Mouse (Mus musculus) cerebellum, postnatal 36 days (tissue): Measurements from ENCODE around the gene Ptrh1.

ENCODE experiments used
- DNase-seq, 2 experiments: peaks; one replicate each; pipeline ENCODE4 v3.0.0; 2021 to 2022; ENCODE audit warnings: mixed read lengths in 2 of 2

The Ptrh1 gene

DNA sequence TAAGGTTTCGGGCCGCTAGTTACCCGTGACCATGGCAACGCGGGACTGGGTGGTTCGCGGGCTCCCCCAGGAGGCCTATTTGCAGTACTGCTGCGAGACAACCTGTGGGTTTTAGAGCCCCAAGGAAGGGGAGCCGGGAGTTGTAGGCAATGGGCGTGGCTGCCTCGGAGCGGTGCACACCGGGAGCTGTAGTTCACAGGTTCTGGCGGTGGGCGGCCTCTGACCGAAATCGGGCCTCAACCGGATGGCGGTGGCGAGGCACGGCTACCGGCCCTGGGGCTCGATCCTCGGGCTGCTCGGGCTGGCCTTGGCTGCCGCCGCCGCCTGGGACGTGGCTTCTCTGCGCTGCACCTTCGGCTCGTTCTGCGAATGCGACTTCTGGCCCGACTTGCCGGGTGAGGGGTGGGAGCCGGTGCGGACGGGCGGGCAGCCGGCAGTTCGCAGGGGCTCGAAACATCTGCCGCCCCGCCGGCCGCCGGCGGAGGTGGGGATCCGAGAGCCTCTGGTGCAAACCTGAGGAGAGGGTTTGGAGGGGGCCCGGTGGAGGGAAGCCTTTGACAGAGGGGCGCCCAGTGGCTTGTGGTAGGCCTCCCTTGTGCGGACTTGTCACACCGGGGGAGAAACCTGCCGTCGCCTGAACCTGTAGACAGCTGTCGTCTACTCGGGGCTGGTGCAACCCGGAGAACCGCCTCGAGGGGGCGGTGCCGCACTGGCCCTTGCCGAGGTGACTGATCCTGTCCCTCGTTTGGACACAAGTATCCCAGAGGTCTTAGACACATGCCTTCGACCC lies 18.3 kb upstream of the Ptrh1 start, which contains the start of gene Tor2a:
TSS of gene Tor2a (plus strand) at position 179 of the 790 bp plus-strand sequence.
- peak; percentile 92 to 96 for DNase-seq

DNA sequence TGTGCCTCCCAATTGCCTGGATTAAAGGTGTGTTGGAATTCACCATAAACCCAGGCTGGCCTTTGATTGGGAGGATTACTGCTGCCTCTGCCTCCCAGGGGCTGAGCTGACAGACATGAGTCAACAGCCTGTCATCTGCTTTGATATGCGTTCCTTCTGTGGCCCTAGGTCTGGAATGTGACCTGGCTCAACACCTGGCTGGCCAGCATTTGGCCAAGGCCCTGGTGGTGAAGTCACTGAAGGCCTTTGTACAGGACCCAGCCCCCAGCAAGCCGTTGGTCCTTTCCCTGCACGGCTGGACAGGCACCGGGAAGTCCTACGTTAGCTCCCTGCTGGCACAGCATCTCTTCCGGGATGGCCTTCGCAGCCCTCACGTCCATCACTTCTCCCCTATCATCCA lies 17.1 kb upstream of the Ptrh1 start:
- DNase-seq = no peak

DNA sequence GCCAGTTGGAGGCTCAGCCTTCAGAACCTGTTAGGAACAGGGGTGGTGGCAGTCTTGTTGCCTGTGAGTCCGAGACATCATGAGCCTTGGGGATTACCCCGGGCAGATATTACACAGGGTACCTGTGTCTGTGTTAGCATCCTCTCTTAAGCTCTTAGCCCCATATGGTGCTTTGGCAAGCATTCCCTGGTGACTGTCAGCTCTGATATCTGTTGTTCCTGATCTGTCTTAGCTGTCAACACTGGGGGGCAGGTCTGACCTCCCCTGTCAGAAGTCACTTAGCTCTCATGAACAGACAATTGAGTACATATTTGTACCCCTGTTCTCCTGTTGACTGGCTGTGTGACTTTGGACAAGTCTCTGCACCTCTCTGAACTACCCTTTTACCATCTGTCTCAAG lies 16.6 kb upstream of the Ptrh1 start:
- DNase-seq = peak in 1 of 2 experiments; percentile 32

DNA sequence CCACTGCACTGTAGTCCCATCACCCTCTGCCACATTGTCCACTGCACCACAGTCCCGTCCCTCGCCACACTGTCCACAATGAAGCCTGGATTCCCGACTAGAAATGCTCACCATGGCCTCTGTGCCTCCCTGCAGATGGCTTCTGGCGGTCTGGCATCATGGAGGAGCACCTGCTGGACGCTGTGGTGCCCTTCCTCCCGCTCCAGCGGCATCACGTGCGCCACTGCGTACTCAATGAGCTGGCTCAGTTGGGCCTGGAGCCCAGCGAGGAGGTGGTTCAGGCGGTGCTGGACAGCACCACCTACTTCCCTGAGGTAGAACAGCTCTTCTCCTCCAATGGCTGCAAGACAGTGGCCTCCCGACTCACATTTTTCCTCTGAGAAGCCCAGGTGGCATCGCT lies 14.2 kb upstream of the Ptrh1 start:
- peak in 1 of 2 experiments; percentile 32 for DNase-seq

DNA sequence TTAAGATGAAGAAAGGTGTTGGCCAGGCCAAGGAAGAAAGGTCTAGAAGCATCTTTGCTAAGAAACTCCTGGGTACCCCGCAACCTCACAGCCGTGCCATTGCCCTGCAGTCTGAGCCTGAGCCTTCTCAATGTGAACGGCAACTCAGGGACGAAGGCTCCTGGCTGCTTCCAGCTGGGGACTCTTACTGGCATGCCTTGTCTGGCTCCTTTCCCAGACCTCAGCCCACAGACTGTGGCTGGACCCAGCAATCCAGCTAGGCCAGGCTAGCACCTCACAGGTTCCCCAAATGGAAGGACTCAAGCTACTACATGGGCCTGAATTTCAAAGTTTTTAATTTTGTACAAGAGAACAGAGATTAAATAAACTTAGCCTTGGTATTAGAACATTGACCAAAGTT lies 13.7 kb upstream of the Ptrh1 start:
- DNase-seq = no peak

DNA sequence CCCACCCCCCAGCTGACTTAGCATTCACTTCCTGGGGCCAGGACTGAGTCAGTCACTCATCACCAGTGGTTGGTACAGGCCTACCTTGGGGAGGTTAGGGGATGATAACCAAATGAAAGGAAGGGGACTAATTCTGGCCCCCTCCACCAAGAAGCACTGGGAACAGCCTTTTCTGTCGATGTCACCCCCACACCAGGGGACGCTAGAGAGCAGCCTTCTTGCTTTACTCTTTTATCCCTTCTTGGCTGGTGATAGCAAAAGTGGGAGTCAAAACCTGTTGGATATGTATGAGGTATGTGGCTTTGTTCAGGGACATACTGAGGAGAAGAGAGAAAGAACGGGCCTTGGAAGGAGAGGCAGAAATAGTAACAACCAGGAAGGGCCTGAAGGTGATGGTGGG lies 12.2 kb upstream of the Ptrh1 start:
- DNase-seq = no peak

DNA sequence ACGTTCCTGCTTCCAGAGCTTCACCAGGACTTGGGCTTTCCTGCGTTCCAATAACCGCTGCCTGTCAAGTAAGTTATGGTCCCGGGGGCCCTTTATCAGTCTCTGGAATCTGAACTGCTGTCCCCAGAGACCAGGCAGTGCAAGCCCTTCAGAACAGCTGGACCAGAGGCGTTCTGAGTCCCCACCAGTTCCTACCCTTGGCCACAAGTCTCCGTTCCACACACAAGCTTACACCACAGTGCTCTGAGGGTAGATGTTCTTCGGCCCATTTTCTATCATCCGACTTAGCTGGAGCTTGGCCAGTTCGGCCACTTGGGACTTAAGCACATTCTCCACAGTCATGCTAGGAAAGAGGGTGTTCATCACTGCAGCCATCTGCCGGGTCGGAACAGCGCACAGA lies 8.3 kb upstream of the Ptrh1 start:
- DNase-seq = no peak

DNA sequence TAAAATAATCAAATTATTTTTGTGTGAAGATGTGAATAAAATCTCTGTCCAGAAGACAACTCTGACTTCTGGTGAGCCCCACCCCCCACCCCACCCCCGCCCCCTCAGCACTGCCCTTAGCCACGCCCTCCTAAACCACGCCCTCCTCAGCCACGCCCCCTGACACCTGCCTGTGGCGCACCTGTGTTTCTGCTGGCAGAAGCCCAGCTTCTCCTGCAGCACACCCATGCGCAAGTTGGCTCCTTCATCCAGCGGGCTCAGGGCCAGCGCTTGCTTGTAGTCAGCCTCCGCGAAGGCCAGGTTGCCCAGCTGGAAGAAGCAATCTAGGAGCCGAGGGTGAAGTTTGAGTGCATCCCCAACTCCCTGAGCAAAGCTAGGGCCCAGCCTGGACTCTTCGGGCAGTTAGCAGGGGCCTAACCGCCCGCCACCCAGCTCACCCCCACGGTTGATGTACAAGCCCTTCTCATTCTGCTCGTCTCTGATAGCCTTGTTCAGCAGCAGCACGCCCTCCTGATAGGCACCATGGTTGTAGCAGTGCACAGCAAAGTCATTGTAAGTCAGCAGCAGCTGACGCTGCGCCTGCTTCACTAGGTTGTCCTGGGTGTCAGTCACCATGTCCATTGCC lies 6.8 kb upstream of the Ptrh1 start:
- DNase-seq = peak; percentile 48 to 66

DNA sequence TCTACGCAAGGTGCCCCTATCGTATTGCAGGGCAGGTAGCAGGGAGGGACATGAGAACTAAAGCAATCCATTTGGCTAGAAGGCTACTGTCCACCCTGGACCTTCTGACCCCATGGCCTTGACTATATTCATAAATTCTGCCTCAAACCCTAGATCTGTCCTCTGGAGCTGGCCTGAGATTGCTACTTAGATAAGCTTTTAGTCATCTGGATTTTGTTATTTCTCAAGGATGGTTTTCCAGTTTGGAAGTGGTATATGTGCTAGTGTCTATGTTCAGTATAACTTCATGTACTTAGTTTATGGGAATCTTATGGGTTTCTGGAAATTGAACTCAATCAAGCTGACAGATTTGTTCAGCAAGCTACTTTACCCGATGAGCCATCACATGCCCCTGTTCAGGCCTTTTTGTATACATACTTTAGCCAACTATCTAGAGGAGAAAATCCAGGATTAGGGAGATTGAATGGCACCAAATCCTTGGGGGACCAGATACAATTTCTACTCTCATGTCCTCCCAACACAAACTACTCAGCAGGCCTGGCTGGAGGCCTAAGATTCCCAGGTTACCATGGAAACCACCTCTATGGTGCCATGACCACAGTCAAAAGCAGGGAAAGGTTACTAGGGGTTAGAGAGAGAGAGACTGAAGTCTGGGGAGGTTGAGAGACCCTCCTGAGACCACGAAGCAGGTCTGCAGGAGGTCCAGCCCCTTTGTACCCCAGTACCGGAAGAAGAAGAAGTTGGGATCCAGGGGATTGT lies 6.1 kb upstream of the Ptrh1 start:
- DNase-seq = no peak

DNA sequence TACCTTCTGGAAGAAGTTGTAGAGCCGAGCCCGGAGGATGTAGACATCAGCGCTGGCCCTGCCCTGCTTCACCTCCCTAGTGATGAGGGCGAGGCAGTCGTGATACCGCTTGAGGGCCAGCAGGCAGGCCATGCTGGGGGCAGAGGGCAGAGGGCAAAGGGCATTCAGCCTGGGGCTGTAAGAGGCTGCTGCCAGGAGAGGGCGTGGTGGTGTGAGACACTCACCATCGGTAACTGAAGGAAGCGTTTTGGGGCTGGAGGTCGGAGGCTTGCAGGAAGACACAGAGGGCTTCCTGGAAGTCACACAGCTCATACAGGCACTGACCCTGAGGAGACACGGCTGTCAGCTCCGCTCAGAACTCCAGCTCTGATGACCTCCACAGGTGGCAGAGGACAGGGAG lies 3.7 kb upstream of the Ptrh1 start:
- no peak for DNase-seq

DNA sequence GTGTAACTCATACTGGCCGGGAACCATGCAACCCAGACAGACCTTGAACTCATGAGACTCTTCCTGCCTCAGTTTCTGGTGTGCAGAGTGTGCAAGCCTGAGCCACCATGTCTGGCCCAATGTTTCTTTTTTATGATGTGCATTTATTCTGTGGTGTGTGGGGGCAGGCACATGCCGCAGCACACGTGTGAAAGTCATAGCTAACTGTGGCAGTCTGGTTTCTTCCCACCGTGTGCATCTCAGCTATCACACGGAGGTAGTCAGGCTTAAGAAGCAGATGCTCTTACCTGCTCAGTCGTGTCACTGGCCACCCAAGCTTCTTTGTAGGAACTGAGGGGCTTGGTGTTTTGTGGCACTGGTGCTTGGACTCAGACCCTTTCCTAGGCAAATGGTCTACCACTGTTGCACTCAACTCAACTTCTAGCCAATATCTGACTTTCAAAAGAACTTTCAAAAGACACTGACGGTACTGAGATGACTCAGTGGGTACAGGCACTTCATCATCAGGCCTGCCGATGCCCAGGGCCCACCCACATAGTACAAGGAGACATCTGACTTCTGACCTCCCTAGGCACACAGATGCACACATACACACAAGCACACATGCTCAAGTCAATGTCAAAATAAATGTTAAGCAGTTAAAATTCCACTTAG lies 2.8 kb upstream of the Ptrh1 start:
- DNase-seq = no peak

DNA sequence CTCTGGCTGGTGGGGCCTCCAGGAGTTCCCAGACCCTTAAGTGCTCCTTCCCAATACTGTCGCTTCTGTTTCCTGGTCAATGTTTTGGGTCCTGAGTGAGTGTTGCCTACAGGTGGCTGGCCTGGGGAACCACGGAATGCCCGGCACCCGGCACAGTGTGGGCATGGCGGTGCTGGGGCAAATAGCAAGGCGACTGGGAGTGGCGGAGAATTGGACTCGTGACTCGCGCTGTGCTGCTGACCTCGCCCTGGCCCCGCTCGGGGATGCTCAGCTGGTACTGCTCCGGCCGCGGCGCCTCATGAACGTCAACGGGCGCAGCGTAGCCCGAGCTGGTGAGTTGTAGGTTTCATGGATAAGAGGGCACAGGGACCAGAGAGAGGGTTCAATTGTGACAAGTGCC lies 606 bp downstream of the Ptrh1 start:
- no peak for DNase-seq

DNA sequence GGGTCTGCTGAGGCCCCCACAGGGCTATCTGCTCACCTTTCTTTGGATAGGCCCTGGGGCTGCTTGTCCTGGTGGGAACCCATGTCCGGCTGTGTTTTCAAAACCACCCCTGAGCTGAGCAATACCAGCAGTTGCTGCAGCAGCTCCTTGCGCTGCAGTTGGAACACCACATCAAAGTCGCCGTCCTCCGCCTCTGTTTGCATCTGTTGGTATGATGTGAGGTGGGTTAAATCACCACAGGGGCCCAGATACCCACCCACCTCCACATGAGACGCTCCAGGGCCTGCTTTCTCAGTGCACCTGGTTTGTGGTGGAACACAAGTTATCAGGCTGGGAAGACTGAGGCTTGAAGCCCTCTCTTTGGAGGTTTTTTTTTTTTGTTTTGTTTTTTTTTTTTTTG lies 2.5 kb downstream of the Ptrh1 start:
- DNase-seq = no peak

DNA sequence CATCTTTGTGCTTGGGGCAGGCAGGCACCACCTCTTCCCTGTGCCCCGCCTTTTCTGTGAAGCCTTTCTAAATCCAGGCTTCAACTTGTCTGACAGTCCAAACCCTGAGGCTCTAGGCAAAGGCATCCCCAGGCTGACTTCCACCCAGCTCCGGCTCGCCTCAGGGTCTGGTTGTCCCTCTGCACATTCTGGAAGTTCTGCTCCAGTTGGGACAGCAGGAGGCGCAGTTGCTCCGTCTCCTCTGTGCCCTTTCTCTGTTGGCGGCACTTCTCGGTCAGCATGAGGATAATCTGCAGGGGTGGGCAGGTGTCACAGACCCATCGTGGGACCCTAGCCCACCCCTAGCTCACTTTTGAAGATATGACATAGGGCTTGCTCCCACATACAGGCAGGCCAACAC lies 3.5 kb downstream of the Ptrh1 start:
- DNase-seq = peak; percentile 79 to 80

DNA sequence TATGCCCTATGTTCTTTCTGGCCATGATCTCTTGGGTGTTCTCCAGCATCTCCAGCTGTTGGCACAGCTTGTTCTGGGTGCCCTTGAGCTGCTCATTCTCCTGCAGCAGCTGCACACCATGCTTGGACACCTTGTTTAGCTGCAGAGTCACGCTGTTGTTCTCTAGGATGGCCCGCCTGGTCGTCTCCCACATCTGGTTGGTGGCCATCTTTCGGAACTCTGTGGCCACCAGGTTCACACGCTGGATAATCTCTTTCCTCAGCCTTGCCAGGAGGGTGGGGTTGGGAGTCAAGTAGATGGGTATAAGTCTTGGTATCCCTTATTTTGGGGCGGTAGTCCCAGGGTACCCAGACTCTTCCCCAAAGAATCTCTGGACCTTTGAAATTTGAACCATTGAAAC lies 4.1 kb downstream of the Ptrh1 start:
- DNase-seq = no peak

DNA sequence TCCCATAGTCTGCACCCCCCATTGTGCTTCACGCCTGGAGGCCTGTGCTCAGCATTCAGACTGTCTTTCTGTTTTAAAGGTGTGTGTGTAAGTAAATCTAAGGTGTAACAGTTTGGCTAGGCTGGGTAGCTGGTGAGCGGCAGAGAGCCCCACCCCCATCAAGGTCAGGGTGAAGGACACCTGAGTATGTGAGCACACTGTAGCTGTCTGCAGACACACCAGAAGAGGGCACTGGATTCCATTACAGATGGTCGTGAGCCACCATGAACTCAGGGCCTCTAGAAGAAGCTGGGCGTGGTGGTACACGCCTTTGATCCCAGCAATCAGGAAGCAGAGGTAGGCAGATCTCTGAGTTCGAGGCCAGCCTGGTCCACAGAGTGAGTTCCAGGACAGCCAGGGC lies 6.1 kb downstream of the Ptrh1 start:
- no peak for DNase-seq

DNA sequence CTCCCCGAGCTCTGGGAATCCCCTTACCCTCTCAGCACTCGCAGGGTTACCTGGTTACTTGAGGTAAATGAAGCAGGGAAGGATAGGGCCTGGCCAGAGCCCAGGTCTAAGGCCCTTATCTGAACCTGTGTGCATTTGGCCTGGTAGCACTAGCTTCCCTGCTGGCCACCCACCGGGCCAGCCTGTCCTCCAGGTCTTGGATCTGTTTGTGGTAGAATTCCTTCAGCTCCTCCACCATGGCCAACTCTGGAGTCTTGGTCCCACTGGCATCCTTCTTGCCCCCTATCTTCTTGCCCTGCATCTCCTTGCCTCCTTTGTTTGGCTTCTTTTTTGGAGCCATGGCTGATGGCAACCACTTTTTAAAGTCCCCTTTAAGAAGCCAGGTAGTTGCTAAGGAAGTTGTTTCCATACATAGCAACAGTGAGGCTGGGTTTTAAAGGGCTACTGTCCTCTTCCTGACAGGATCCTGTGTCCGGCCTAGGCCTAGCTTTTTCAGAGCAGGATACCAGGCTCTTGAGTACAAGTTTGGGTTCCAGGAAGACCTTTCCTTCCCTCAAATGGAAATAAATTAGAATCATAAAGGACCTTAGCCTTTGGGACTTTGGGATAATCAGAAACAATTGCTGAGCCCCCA lies 8.6 kb downstream of the Ptrh1 start, which contains the start of gene Cfap157:
TSS of gene Cfap157 (minus strand) at position 381 of the 634 bp plus-strand sequence.
- no peak for DNase-seq

DNA sequence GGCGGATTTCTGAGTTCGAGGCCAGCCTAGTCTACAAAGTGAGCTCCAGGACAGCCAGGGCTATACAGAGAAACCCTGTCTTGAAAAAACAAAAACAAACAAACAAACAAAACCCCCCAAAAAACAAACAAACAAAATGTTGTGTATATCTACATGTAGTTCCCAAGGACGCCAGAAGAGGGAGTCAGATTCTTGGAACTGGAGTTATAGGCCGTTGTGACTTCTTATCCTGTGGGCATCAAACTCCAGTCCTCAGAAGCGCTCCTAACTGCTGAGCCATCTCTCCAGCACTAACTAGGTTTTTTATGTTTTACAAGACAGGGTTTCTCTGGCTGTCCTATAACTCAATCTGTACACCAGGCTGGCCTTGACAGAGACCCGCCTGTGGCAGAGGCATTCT lies 11.6 kb downstream of the Ptrh1 start:
- DNase-seq = peak in 1 of 2 experiments; percentile 67

DNA sequence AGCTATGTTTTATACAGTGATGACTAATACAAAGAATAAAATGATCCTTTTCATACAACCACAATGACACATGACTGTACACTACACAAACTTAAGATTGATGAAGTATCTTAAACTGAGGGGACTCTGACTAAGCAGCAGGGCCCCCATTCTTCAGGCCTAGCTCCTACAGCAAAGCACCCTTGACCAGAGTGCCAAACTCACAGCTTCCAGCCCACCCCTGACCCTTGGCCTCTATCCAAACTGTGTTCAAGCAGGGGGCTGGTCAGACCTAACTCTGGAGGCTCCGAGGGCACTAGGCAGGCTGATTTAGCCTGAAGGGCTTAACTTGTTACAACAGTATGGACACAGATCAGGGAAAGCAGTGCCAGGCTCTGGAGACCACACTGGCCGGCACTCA lies 13.0 kb downstream of the Ptrh1 start:
- no peak for DNase-seq

DNA sequence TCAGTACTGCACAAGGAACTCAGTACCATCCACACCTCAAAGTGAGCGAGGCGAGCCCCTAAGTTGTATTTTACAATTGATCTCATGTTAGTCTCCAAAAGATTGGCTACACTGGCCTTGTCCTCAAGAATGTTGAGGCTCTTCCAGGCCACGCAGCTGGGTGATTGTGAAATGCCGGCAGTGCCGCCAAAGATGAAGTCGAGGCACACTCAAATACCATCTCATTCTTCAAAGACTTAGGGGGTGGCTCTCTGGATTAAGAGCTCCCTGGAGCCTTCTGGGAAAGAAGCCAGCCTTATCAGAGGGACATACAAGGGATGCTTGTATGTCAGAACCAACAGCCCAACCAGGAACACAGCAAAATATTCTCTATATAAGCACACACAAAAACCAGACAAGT lies 15.7 kb downstream of the Ptrh1 start:
- no peak for DNase-seq

DNA sequence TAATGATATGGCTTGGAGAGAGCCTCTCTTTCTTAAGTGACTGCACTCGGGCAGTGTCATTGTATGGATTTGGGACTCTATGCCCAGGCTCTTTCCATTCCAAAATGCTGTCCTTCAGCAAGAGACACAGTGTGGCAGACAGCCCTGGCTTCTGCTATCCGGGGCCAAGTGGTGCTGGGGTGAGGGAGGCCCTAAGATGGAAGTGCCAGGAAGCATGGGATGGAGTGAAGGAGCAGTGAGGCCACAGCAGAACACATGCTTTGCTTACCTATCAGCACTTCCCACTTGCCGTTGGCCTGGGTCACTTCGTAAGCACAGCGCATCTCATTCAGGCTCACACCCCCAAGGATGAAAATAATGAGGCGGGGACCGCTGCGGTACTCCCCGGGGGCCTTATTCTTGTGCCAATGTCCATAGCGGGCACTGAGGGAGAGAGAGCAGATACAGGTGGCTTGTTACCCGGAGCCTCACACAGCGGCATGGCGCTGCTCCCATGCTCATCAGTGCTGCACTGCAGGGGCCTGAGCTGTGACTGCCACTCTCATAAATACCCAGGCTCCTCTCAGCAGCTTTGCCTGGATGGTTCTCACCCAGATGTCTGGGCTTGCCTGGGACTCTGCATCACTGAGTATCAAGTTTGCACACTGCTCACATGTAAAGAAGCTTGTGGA lies 20.3 kb downstream of the Ptrh1 start:
- DNase-seq = peak; percentile 41 to 43
